In genomic region chr1:69687076-69687991, GRCm38 (mm10) we compare ENCODE assay signal across 9 mouse cellular contexts. TPM values are rescaled to one million over a fixed set of nuclear protein-coding genes. Genes with fewer than 3 reads are reported as not detected.
DNase-seq lines count a peak whose midpoint lies in the region; ATAC-seq and TF ChIP-seq lines count a peak whose summit lies in the region.
"Had no signal": no experiment of that assay in that cellular context is flagged by ENCODE, and none has a peak within 500 bp of the region (broad histone marks: within the 10 kb centered on the region; RNA-seq: fewer than 3 reads in every experiment).

Gene Ikzf2 (minus strand): TSS chr1:69687245.

- peak within 1 kb of the TSS; percentile 78; the same call in 1 of the 2 replicates for H3K27ac ChIP-seq in bone marrow, adult 2 months (ENCODE audit: control insufficient read depth, insufficient read depth, low read depth, low read length, poor library complexity)
- peak within 1 kb of the TSS; percentile 96 for H3K27ac ChIP-seq in embryonic fibroblast, embryonic 13.5 days (ENCODE audit: insufficient read depth, low read length)
- H3K27ac ChIP-seq in heart, embryonic 10.5 days, result peak within 1 kb of the TSS; percentile 94
- H3K27ac ChIP-seq in kidney, embryonic 14.5 days (ENCODE audit: low read depth, low read length), result peak within 1 kb of the TSS; percentile 73
- peak within 1 kb of the TSS; percentile 70 for H3K27ac ChIP-seq in limb, embryonic 14.5 days (replicated peaks; ENCODE audit: low read depth, low read length)
- peak within 1 kb of the TSS; percentile 89 for H3K27ac ChIP-seq in midbrain, embryonic 15.5 days

- TF ChIP-seq CTCF in bone marrow, adult 2 months (IDR thresholded peaks at IDR 0.05; ENCODE audit: control insufficient read depth, insufficient read depth, low read length), result no peak
- no peak for TF ChIP-seq CTCF in embryonic fibroblast, embryonic 13.5 days (IDR thresholded peaks at IDR 0.05; ENCODE audit: borderline replicate concordance, insufficient read depth, low read length)

- TF ChIP-seq POLR2A in bone marrow, adult 2 months (IDR thresholded peaks at IDR 0.05; ENCODE audit: borderline replicate concordance, control insufficient read depth, low read depth, low read length), result no peak
- TF ChIP-seq POLR2A in embryonic fibroblast, embryonic 13.5 days (IDR thresholded peaks at IDR 0.05; ENCODE audit: low read depth, low read length), result peak; percentile 71
- no peak for TF ChIP-seq POLR2A in limb, embryonic 14.5 days (IDR thresholded peaks at IDR 0.05; ENCODE audit: borderline replicate concordance, extremely low read depth, insufficient read depth, insufficient read length)

- DNase-seq in 3T3-L1 (ENCODE audit: low read depth, low spot score), result peak; percentile 63
- DNase-seq in heart, embryonic 10.5 days (ENCODE audit: low spot score), result peak; percentile 88
- peak; percentile 80 for DNase-seq in limb, embryonic 14.5 days (ENCODE audit: low spot score)
- DNase-seq in spleen, adult 18-20 months, result peak; percentile 12 to 44

- H3K27me3 ChIP-seq in heart, embryonic 10.5 days (ENCODE audit: insufficient read depth, poor library complexity, severe bottlenecking), result no peaks in the 10 kb centered on the region
- no peaks in the 10 kb centered on the region for H3K27me3 ChIP-seq in kidney, embryonic 14.5 days (ENCODE audit: control insufficient read depth, insufficient read depth, low read length)
- no peaks in the 10 kb centered on the region for H3K27me3 ChIP-seq in limb, embryonic 14.5 days (ENCODE audit: control insufficient read depth, insufficient read depth, low read length)
- no peaks in the 10 kb centered on the region for H3K27me3 ChIP-seq in midbrain, embryonic 15.5 days (replicated peaks)
- H3K27me3 ChIP-seq: CH12.LX had no signal

- H3K9me3 ChIP-seq in heart, embryonic 10.5 days, result no peaks in the 10 kb centered on the region
- H3K9me3 ChIP-seq in kidney, embryonic 14.5 days (ENCODE audit: control insufficient read depth, low read length), result no peaks in the 10 kb centered on the region
- H3K9me3 ChIP-seq in limb, embryonic 14.5 days (ENCODE audit: control insufficient read depth, low read length), result no peaks in the 10 kb centered on the region
- no peaks in the 10 kb centered on the region for H3K9me3 ChIP-seq in midbrain, embryonic 15.5 days

- ATAC-seq in kidney, embryonic 14.5 days (ENCODE audit: low FRiP score, low TSS enrichment), result peak; percentile 92
- ATAC-seq in limb, embryonic 14.5 days (ENCODE audit: low FRiP score, low read depth), result peak; percentile 91
- peak; percentile 97 for ATAC-seq in midbrain, embryonic 15.5 days (replicated peaks)

- H3K4me2 ChIP-seq in kidney, embryonic 14.5 days (replicated peaks; ENCODE audit: low read depth, low read length), result peak within 1 kb of the TSS; percentile 74
- H3K4me2 ChIP-seq in limb, embryonic 14.5 days (replicated peaks; ENCODE audit: low read depth, low read length, severe bottlenecking), result peak within 1 kb of the TSS; percentile 49
- H3K4me2 ChIP-seq in midbrain, embryonic 15.5 days, result peak within 1 kb of the TSS; percentile 82

- H3K4me3 ChIP-seq in bone marrow, adult 2 months (replicated peaks; ENCODE audit: control insufficient read depth, low read depth, low read length), result peak within 1 kb of the TSS; percentile 81
- H3K4me3 ChIP-seq in embryonic fibroblast, embryonic 13.5 days (ENCODE audit: insufficient read depth, low read length), result peak within 1 kb of the TSS; percentile 99
- H3K4me3 ChIP-seq in heart, embryonic 10.5 days, result peak within 1 kb of the TSS; percentile 86
- H3K4me3 ChIP-seq in kidney, embryonic 14.5 days (ENCODE audit: low read length), result peak within 1 kb of the TSS; percentile 75
- H3K4me3 ChIP-seq in limb, embryonic 14.5 days (replicated peaks; ENCODE audit: low read length), result peak within 1 kb of the TSS; percentile 76
- peak within 1 kb of the TSS; percentile 97 for H3K4me3 ChIP-seq in midbrain, embryonic 15.5 days

- WGBS in bone marrow, adult 2 months, result 1% methylated on average over 76 of the region's 105 CpGs
- under 1% methylated on average over 64 of the region's 105 CpGs for WGBS in heart, embryonic 10.5 days
- WGBS in kidney, embryonic 14.5 days, result under 1% methylated on average over 36 of the region's 105 CpGs
- 2% methylated on average over 71 of the region's 105 CpGs for WGBS in limb, embryonic 14.5 days
- WGBS in midbrain, embryonic 15.5 days, result under 1% methylated on average over 62 of the region's 105 CpGs

- peak within 1 kb of the TSS; percentile 69 for H3K9ac ChIP-seq in kidney, embryonic 14.5 days (ENCODE audit: low read depth, low read length)
- H3K9ac ChIP-seq in limb, embryonic 14.5 days (ENCODE audit: low read depth, low read length, severe bottlenecking), result peak within 1 kb of the TSS; percentile 76
- H3K9ac ChIP-seq in midbrain, embryonic 15.5 days, result peak within 1 kb of the TSS; percentile 67

- no peaks in the 10 kb centered on the region for H3K36me3 ChIP-seq in heart, embryonic 10.5 days
- no peaks in the 10 kb centered on the region for H3K36me3 ChIP-seq in kidney, embryonic 14.5 days (ENCODE audit: control insufficient read depth, insufficient read depth, low read length)
- H3K36me3 ChIP-seq in limb, embryonic 14.5 days (ENCODE audit: control insufficient read depth, insufficient read depth, low read length), result no peaks in the 10 kb centered on the region
- no peaks in the 10 kb centered on the region for H3K36me3 ChIP-seq in midbrain, embryonic 15.5 days (replicated peaks)

- H3K4me1 ChIP-seq in bone marrow, adult 2 months (ENCODE audit: control insufficient read depth, insufficient read depth, low read length), result no peaks in the 10 kb centered on the region; the same call in 1 of the 2 replicates
- H3K4me1 ChIP-seq in embryonic fibroblast, embryonic 13.5 days (ENCODE audit: control insufficient read depth, insufficient read depth, low read length), result peaks cover 5% of the 10 kb centered on the region
- H3K4me1 ChIP-seq in heart, embryonic 10.5 days, result peaks cover 4% of the 10 kb centered on the region; the same call in 1 of the 2 replicates
- no peaks in the 10 kb centered on the region for H3K4me1 ChIP-seq in kidney, embryonic 14.5 days (ENCODE audit: control insufficient read depth, insufficient read depth, low read length)
- 0 out of 2 replicates have a peak, but pooled peaks cover 2% of the 10 kb centered on the region for H3K4me1 ChIP-seq in limb, embryonic 14.5 days (ENCODE audit: control insufficient read depth, insufficient read depth, low read length)
- H3K4me1 ChIP-seq in midbrain, embryonic 15.5 days, result peaks cover 15% of the 10 kb centered on the region

RNA-seq across cellular contexts. Expression of gene Ikzf2, which starts in this region (rescaled TPM):
- polyA plus RNA-seq in bone marrow, adult 2 months (2011; ENCODE audit: insufficient read depth, insufficient read length, low replicate concordance, missing spikeins), result 0.92 and 1.4 TPM in 2 replicates
- polyA plus RNA-seq in embryonic fibroblast, embryonic 13.5 days (2011; ENCODE audit: insufficient read length, low read depth, missing spikeins), result 11.1 and 13.0 TPM in 2 replicates
- 2.6 and 4.2 TPM in 2 replicates for polyA plus RNA-seq in heart, embryonic 10.5 days (2016; fragmentation: Nextera tagmentation; extraction: Ambion mirVana)
- 4.8 and 5.6 TPM in 2 replicates for polyA plus RNA-seq in kidney, embryonic 14.5 days (2014; fragmentation: Nextera tagmentation; extraction: Ambion mirVana)
- 2.2 and 2.6 TPM in 2 replicates for polyA plus RNA-seq in limb, embryonic 14.5 days (2012; rRNA removed)
- polyA plus RNA-seq in limb, embryonic 14.5 days (2014; fragmentation: Nextera tagmentation; extraction: Ambion mirVana), result 4.6 and 4.9 TPM in 2 replicates
- polyA plus RNA-seq in midbrain, embryonic 15.5 days (2015; fragmentation: Nextera tagmentation; extraction: Ambion mirVana), result 4.2 and 4.4 TPM in 2 replicates

Comparison
In these comparisons a context has a peak if more than half of its experiments do, and no peak if none do; other contexts are left out.
1. Peak in every context shown above with its lines: DNase-seq, ATAC-seq, H3K4me3 ChIP-seq and H3K27ac ChIP-seq.
2. DNase-seq: peak in every context shown above with its lines; median percentile 88 in heart, embryonic 10.5 days; 80 in limb, embryonic 14.5 days; 63 in 3T3-L1; 28 in spleen, adult 18-20 months.